Mouse (Mus musculus) neural tube, embryonic 13.5 days (tissue): ENCODE results near the gene Fga. TPM values are rescaled to one million over a fixed set of nuclear protein-coding genes. Genes with fewer than 3 reads are reported as not detected.

ENCODE experiments used
- ATAC-seq: fragments of 200-750 bp; cut with Nextera tagmentation; 2 replicates; pipeline ENCODE4 v1.8.0; 2017; ENCODE audit warnings: low read depth, mild to moderate bottlenecking, moderate TSS enrichment, moderate library complexity
- H3K27ac ChIP-seq: fragments of 300-500 bp; sonication (generic); replicated peaks from 2 replicates; pipeline ENCODE4 v1.5.1; 2015; ENCODE audit warnings: moderate library complexity, mild to moderate bottlenecking, inconsistent platforms
- H3K27me3 ChIP-seq: fragments of 300-500 bp; sonication (generic); 2 replicates; pipeline ENCODE4 v1.6.1; 2015; ENCODE audit warnings: mild to moderate bottlenecking, inconsistent platforms
- H3K36me3 ChIP-seq: fragments of 300-500 bp; sonication (generic); 2 replicates; pipeline ENCODE4 v1.6.1; 2015; ENCODE audit warnings: mild to moderate bottlenecking, inconsistent platforms
- H3K4me1 ChIP-seq: fragments of 300-500 bp; sonication (generic); replicated peaks from 2 replicates; pipeline ENCODE4 v1.6.1; 2015; ENCODE audit warnings: inconsistent platforms
- H3K4me2 ChIP-seq: fragments of 300-500 bp; sonication (generic); 2 replicates; pipeline ENCODE4 v1.6.1; 2015; ENCODE audit warnings: inconsistent platforms, mild to moderate bottlenecking, moderate library complexity
- H3K4me3 ChIP-seq: fragments of 300-500 bp; sonication (generic); 2 replicates; pipeline ENCODE4 v1.5.1; 2015; ENCODE audit warnings: mild to moderate bottlenecking, inconsistent platforms
- H3K9ac ChIP-seq: fragments of 300-500 bp; sonication (generic); 2 replicates; pipeline ENCODE4 v1.6.1; 2015; ENCODE audit warnings: moderate library complexity, mild to moderate bottlenecking, inconsistent platforms
- H3K9me3 ChIP-seq: fragments of 300-500 bp; sonication (generic); 2 replicates; pipeline ENCODE4 v1.6.1; 2016; ENCODE audit warnings: inconsistent platforms
- WGBS: fragments of 180-500 bp; shearing (Covaris S2); methylation state at CpG from one replicate; pipeline ENCODE4 v1.1.7; 2015; 5-methylcytosine and 5-hydroxymethylcytosine counted together
- polyA plus RNA-seq: library from polyadenylated mRNA; unstranded; fragments of >200 nt; fragmentation: Nextera tagmentation; extraction: Ambion mirVana; gene quantifications from 2 replicates; pipeline ENCODE4 v1.2.1, GENCODE M21; 2015

The Fga gene
- polyA plus RNA-seq, 1 experiment from 2014 or later, result 0.35 TPM

DNA sequence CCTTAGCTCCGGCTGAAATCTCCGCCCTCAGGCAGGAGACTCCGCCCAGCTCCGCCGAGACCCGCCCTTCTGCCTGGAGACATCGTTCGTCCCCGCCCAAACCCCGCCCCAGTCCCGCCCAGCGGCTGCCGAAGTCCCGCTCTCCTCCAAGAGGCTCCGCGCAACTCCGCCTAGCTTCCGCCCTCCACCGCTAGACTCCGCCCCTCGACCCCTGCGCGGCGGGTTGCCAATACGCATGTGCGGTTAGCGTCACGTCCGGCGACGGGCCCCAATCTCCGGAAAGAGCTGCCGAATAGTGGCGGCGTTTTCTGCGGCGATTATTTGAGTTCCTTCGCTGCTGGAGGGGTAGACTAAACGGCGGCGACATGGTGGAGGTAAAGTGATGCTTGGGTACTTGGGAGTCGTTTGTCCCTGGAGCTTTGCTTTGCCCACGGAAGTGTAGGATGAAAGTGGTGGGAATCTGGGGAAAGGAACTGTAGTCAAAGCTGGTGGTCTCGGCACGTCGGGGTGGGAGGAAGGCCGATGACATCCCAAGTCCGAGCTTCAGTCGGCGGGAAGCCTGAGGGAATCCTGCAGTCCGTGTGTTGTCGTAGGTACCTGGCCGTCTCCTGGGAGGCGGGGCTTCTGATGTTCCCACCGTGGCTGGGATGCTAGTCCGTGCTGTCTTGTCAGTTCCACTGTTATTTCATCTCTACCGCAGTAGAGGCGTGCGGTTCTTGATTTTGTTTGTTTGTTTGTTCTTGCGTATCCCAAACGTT lies 29.6 kb downstream of the Fga start, which contains the start of gene Plrg1:
Gene Plrg1 (plus strand): TSS at position 242 of the 758 bp plus-strand sequence.
- ATAC-seq, result peak; percentile 99
- H3K4me1 ChIP-seq, result peaks cover 13% of the 10 kb centered on the region
- H3K27me3 ChIP-seq, result no peaks in the 10 kb centered on the region
- peak within 1 kb of the TSS; percentile 78 for H3K4me3 ChIP-seq
- peak within 1 kb of the TSS; percentile 89 for H3K9ac ChIP-seq
- H3K9me3 ChIP-seq, result no peaks in the 10 kb centered on the region
- peak within 1 kb of the TSS; percentile 70 for H3K27ac ChIP-seq
- under 1% methylated on average over 61 of the region's 61 CpGs for WGBS
- H3K4me2 ChIP-seq, result peak within 1 kb of the TSS; percentile 91
- H3K36me3 ChIP-seq, result peaks cover 33% of the 10 kb centered on the region

DNA sequence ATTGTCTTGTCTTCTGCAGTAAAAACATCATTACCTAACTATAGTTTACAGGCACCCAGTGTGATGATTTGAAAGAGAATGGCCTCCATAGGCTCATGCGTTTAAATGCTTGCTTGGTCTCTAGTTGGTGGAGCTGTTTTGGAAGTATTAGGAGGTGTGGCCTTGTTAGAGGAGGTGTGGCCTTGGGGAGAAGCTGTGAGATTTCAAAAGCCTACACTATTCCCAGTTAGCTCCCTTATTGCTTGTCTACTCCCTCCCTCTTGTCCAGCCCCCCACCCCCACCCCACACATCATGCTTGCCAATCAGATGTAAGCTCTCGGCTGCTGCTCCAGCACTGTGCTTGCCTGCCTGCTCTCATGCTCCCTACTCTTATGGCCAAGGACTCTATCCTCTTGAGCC lies 31.2 kb downstream of the Fga start:
- no peaks in the 10 kb centered on the region for H3K9me3 ChIP-seq
- peaks cover 49% of the 10 kb centered on the region for H3K36me3 ChIP-seq
- H3K27ac ChIP-seq, result no peak overlapping the region
- H3K4me1 ChIP-seq, result peaks cover 13% of the 10 kb centered on the region
- H3K9ac ChIP-seq, result no peak overlapping the region
- H3K4me3 ChIP-seq, result no peak overlapping the region
- peak overlapping the region; percentile 91; the same call in 1 of the 2 replicates for H3K4me2 ChIP-seq
- ATAC-seq, result no peak
- WGBS, result 95% methylated on average over 2 of the region's 2 CpGs
- no peaks in the 10 kb centered on the region for H3K27me3 ChIP-seq

DNA sequence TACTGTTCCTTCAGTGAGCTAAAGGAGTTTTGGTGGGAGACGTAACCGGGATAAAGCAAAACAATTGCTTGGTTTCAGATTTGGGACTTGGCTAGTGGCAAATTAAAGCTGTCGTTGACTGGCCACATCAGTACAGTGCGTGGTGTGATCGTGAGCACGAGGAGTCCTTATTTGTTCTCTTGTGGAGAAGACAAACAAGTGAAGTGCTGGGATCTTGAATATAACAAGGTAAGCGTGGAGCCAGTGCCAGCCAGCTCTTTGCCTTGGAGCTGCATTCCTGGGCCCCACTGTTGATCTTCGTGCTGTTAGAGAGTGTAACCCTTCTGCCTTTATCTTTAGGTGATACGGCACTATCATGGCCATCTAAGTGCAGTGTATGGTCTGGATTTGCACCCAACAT lies 42.0 kb downstream of the Fga start:
- WGBS, result 96% methylated on average over 9 of the region's 9 CpGs
- ATAC-seq, result no peak
- Histone ChIP-seq H3K27ac (no peak overlapping the region), H3K36me3 (peaks cover 94% of the 10 kb centered on the region), H3K9ac (no peak overlapping the region), H3K4me2 (no peak overlapping the region), H3K4me1 (no peaks in the 10 kb centered on the region), H3K4me3 (no peak overlapping the region), H3K27me3 (no peaks in the 10 kb centered on the region), H3K9me3 (no peaks in the 10 kb centered on the region)

DNA sequence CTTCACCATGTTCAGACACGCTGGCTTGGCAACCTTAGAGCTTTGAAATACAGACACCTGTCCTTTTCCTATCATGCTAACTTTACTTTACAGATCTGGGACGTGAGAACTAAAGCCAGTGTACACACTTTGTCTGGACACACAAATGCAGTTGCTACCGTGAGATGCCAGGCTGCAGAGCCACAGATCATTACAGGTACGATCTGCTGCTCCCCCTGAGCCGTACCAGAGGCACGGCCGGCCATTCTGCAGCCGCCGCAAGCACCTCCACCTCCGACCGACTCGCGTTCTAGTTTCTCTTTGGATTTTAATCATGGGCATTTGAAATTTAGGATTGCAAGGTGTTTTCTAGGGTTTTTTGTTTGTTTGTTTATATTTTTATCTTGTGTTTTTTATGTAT lies 43.0 kb downstream of the Fga start:
- Histone ChIP-seq H3K9me3 (no peaks in the 10 kb centered on the region), H3K4me2 (no peak overlapping the region), H3K36me3 (peaks cover 94% of the 10 kb centered on the region), H3K27me3 (no peaks in the 10 kb centered on the region), H3K4me3 (no peak overlapping the region), H3K4me1 (no peaks in the 10 kb centered on the region), H3K9ac (no peak overlapping the region), H3K27ac (no peak overlapping the region)
- WGBS, result 92% methylated on average over 13 of the region's 13 CpGs
- no peak for ATAC-seq

DNA sequence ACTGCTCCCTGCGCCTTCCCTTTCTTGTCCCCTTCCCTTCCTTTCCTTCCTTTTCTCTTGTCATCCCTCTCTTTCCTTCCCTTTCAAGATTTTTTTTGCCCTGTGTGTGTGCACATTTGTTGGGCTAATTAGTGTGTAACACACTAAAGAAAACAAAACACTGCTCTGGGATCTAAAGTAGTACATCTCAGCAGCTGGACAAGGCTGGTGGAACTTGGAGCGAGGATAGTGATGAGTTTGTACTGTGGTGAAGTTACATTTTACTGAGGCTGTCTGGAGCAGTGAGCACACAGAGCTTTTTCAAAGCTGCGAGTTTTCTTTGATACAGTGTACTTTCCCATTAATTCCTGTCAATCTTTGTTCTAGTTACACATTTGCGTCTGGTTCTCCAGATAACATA lies 44.4 kb downstream of the Fga start:
- Histone ChIP-seq H3K4me1 (no peaks in the 10 kb centered on the region), H3K4me2 (no peak overlapping the region), H3K9me3 (no peaks in the 10 kb centered on the region), H3K27me3 (no peaks in the 10 kb centered on the region), H3K4me3 (no peak overlapping the region), H3K36me3 (peaks cover 93% of the 10 kb centered on the region), H3K9ac (no peak overlapping the region), H3K27ac (no peak overlapping the region)
- 87% methylated on average over 4 of the region's 4 CpGs for WGBS
- ATAC-seq, result no peak

DNA sequence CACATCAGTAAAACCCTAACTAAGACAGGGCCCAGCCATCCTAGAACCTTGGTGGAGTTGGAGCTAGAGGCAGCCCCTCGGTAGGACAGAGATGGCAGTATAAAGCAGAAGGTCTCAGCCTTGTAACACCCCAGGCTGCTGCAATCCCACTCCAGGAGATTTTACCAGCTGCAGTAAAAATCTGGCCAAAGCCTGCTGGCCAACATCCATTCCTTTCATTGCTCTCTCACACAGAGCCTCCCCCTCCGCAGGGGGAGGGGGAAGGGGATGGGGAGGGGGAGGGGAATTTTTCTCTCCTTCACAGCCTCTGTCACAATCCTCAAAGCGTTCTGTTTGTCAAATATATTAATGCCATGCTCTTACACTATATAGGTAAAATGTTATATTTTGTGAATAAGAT lies 50.7 kb downstream of the Fga start:
- H3K36me3 ChIP-seq, result peaks cover 34% of the 10 kb centered on the region

DNA sequence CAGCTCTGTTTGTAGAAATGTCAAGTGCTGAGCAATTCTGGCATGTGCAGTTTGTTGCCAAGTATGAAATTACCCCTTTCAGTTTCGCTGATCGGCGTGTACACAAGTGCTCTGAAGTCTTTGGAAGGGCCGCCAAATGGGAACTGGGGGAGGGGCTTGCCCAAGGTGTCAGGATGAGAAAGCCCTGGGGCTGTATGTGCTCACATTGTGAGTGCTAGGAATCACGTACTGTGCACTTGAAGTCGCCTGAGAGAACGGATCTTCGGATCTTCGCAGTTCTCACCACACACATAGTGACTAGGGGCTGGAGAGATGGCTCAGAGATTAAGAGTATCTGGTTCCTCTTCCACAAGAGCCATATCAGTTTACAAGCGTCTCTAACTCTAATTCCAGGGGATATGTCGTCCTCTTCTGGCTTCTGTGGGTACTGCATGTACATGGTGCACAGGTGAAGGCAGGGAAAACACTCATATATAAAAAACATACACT lies 54.7 kb downstream of the Fga start:
- H3K9ac ChIP-seq, result 0 out of 2 replicates have a peak overlapping the region, but pooled peaks have one; percentile 22
- no peaks in the 10 kb centered on the region for H3K9me3 ChIP-seq
- ATAC-seq, result peak; percentile 34
- no peaks in the 10 kb centered on the region for H3K36me3 ChIP-seq
- no peaks in the 10 kb centered on the region for H3K27me3 ChIP-seq
- WGBS, result 4% methylated on average over 11 of the region's 11 CpGs
- peak overlapping the region; percentile 17; the same call in 1 of the 2 replicates for H3K4me3 ChIP-seq
- H3K4me1 ChIP-seq, result peaks cover 15% of the 10 kb centered on the region
- H3K4me2 ChIP-seq, result peak overlapping the region; percentile 53
- no peak overlapping the region for H3K27ac ChIP-seq

More for the DNA sequence above, 50.7 kb downstream of the Fga start:
- Histone ChIP-seq H3K4me3 (no peak overlapping the region), H3K9me3 (no peaks in the 10 kb centered on the region), H3K4me1 (peaks cover 15% of the 10 kb centered on the region), H3K4me2 (no peak overlapping the region), H3K9ac (no peak overlapping the region), H3K27me3 (no peaks in the 10 kb centered on the region), H3K27ac (no peak overlapping the region)
- peak; percentile 59 for ATAC-seq
- WGBS, result 14% methylated on average over 2 of the region's 3 CpGs

Other genes with a start within 250 kb of the Fga start
- 1.9 TPM in 2 replicates for gene Rbm46, start 149.6 kb upstream of the Fga start, polyA plus RNA-seq
- gene Lrat, start 122.1 kb upstream of the Fga start, polyA plus RNA-seq, result 0.13 and 0.14 TPM in 2 replicates
- gene Fgg, start 18.4 kb upstream of the Fga start, polyA plus RNA-seq, result 0.17 TPM in 1 of 2 replicates, not detected in the other
- 0.07 and 0.08 TPM in 2 replicates for gene Fgb, start 23.8 kb downstream of the Fga start, polyA plus RNA-seq
- gene Plrg1, start 29.4 kb downstream of the Fga start, polyA plus RNA-seq, result 109 and 110 TPM in 2 replicates
- gene Dchs2, start 101.9 kb downstream of the Fga start, polyA plus RNA-seq, result 0.77 and 0.90 TPM in 2 replicates